ENCODE assay signal across 7 mouse cellular contexts in genomic region chr10:67858878-67859277, GRCm38 (mm10). TPM values are rescaled to one million over a fixed set of nuclear protein-coding genes. Genes with fewer than 3 reads are reported as not detected.
DNase-seq lines count a peak whose midpoint lies in the region; ATAC-seq lines count a peak whose summit lies in the region.

No protein-coding gene starts in this region.

- intact Hi-C loops in left cerebral cortex, postnatal 25 days (cut with DNase I) = loop anchor here (1.0 to 5.0 kb wide), 4 partner anchors 57 to 544 kb away; no protein-coding TSS in a partner anchor

- H3K9me3 ChIP-seq in midbrain, embryonic 16.5 days (replicated peaks; ENCODE audit: control insufficient read depth, low read length, poor library complexity, severe bottlenecking) = no peaks in the 10 kb centered on the region

- no peaks in the 10 kb centered on the region for H3K27me3 ChIP-seq in midbrain, embryonic 16.5 days (ENCODE audit: control insufficient read depth, insufficient read depth, low read depth, low read length)

- H3K4me1 ChIP-seq in midbrain, embryonic 16.5 days (ENCODE audit: control insufficient read depth, insufficient read depth, low read length) = no peaks in the 10 kb centered on the region

- no peaks in the 10 kb centered on the region for H3K36me3 ChIP-seq in midbrain, embryonic 16.5 days (ENCODE audit: control insufficient read depth, insufficient read depth, low read length)

- H3K27ac ChIP-seq in midbrain, embryonic 16.5 days (ENCODE audit: low read length) = no peak overlapping the region

- WGBS in midbrain, embryonic 16.5 days = 19% methylated on average over 8 of the region's 8 CpGs

- peak; percentile 28 for DNase-seq in WW6 (ENCODE audit: low read depth, low spot score)
- DNase-seq in cerebellum, adult 8-10 months = peak; percentile 49
- peak; percentile 60 to 84 for DNase-seq in frontal cortex, postnatal 14 days (ENCODE audit: low spot score in 2 of 2)
- peak; percentile 84 to 91 for DNase-seq in left cerebral cortex, postnatal 25 days (ENCODE audit: low spot score in 2 of 2)
- peak; percentile 23 to 67 for DNase-seq in spleen, adult 18-20 months

- H3K4me3 ChIP-seq in midbrain, embryonic 16.5 days (ENCODE audit: low read depth, low read length) = no peak overlapping the region

- no peak overlapping the region for H3K9ac ChIP-seq in midbrain, embryonic 16.5 days (ENCODE audit: low read depth, low read length)

- H3K4me2 ChIP-seq in midbrain, embryonic 16.5 days (ENCODE audit: low read length) = no peak overlapping the region

- ATAC-seq in inflammation-experienced regulatory T-cells, adult 6 months = peak; percentile 85
- peak; percentile 31; the same call in 1 of the 2 replicates for ATAC-seq in midbrain, embryonic 16.5 days

RNA-seq across cellular contexts. Expression of gene Zfp365, which starts 53.6 kb away (rescaled TPM):
- 1 to 10 TPM; 3.5 to 5.9 (median 3.7) TPM for polyA plus RNA-seq in inflammation-experienced regulatory T-cells, adult 6 months (2017; shearing (Covaris generic))
- total RNA-seq in left cerebral cortex, postnatal 25 days (2021) = 100 to 1,000 TPM; 440 to 454 TPM
- 6.7 and 7.4 TPM in 2 replicates for polyA plus RNA-seq in midbrain, embryonic 16.5 days (2015; fragmentation: Nextera tagmentation; extraction: Ambion mirVana)

Comparison
In these comparisons a context has a peak if more than half of its experiments do, and no peak if none do; other contexts are left out.
1. DNase-seq: peak in every context shown above with its lines; median percentile 88 in left cerebral cortex, postnatal 25 days; 72 in frontal cortex, postnatal 14 days; 49 in cerebellum, adult 8-10 months; 45 in spleen, adult 18-20 months; 28 in WW6.